2 mouse cellular contexts compared by ENCODE assay signal in genomic region chr12:85271843-85272206, GRCm38 (mm10).
TF ChIP-seq lines count a peak whose summit lies in the region.

No protein-coding gene starts in this region.

TF ChIP-seq in C2C12, 6 proteins besides CTCF, POLR2A, EP300 and RAD21:
- peak; percentile 97 for TF ChIP-seq USF1 (IDR thresholded peaks at IDR 0.05; ENCODE audit: low read depth)
- TF ChIP-seq FOSL1 (IDR thresholded peaks at IDR 0.05; ENCODE audit: insufficient read depth, low read length, poor library complexity, severe bottlenecking): no peak
- no peak for TF ChIP-seq MYOG (IDR thresholded peaks at IDR 0.05; ENCODE audit: control insufficient read depth, extremely low read depth, insufficient read length)
- no peak for TF ChIP-seq MYOD1 (IDR thresholded peaks at IDR 0.05; ENCODE audit: control insufficient read depth, insufficient read length, low read depth)
- TF ChIP-seq MAX (IDR thresholded peaks at IDR 0.05): peak; percentile 49
- TF ChIP-seq CEBPB (IDR thresholded peaks at IDR 0.05; ENCODE audit: low read depth): no peak

TF ChIP-seq in MEL, 35 proteins besides CTCF, POLR2A, EP300 and RAD21:
- TF ChIP-seq USF1 (IDR thresholded peaks at IDR 0.05; ENCODE audit: low read depth, low read length) (peak; percentile 16; the same call in 1 of the 2 replicates), BHLHE40 (IDR thresholded peaks at IDR 0.05; ENCODE audit: borderline replicate concordance, low read depth, low read length) (no peak), ZNF384 (IDR thresholded peaks at IDR 0.05; ENCODE audit: low read depth, low read length) (no peak), HCFC1 (IDR thresholded peaks at IDR 0.05; ENCODE audit: low read depth, low read length) (no peak), UBTF (IDR thresholded peaks at IDR 0.05; ENCODE audit: borderline replicate concordance, insufficient read depth, low read depth, low read length) (no peak)
TF ChIP-seq in MEL: peak in this region for 1.
